8 mouse cellular contexts compared by ENCODE assay signal in genomic region chr7:29519211-29519550, GRCm38 (mm10). TPM values are rescaled to one million over a fixed set of nuclear protein-coding genes. Genes with fewer than 3 reads are reported as not detected.
A peak's percentile ranks its signal among the peaks of the same experiment; 100 is the strongest.
DNase-seq lines count a peak whose midpoint lies in the region; ATAC-seq and TF ChIP-seq lines count a peak whose summit lies in the region.

No protein-coding gene starts in this region.

- H3K9ac ChIP-seq in kidney, embryonic 15.5 days = peak overlapping the region; percentile 57
- peak overlapping the region; percentile 73 for H3K9ac ChIP-seq in lung, postnatal 0 days (replicated peaks; ENCODE audit: low read depth)

- H3K9me3 ChIP-seq in kidney, embryonic 15.5 days (replicated peaks) = no peaks in the 10 kb centered on the region
- H3K9me3 ChIP-seq in hindbrain, embryonic 10.5 days = no peaks in the 10 kb centered on the region
- no peaks in the 10 kb centered on the region for H3K9me3 ChIP-seq in lung, postnatal 0 days (ENCODE audit: low read length)

- peaks cover 27% of the 10 kb centered on the region for H3K4me1 ChIP-seq in kidney, embryonic 15.5 days
- H3K4me1 ChIP-seq in bone marrow macrophage, adult 2 months (ENCODE audit: control insufficient read depth, insufficient read depth, low read length) = peaks cover 9% of the 10 kb centered on the region
- peaks cover 31% of the 10 kb centered on the region for H3K4me1 ChIP-seq in hindbrain, embryonic 10.5 days (replicated peaks)
- H3K4me1 ChIP-seq in lung, postnatal 0 days (ENCODE audit: insufficient read depth, low read depth, low read length) = peaks cover 15% of the 10 kb centered on the region; the same call in 1 of the 2 replicates

- TF ChIP-seq POLR2A in bone marrow macrophage, adult 2 months (IDR thresholded peaks at IDR 0.05; ENCODE audit: borderline replicate concordance, low read depth, low read length) = no peak

- H3K27me3 ChIP-seq in kidney, embryonic 15.5 days = no peaks in the 10 kb centered on the region
- H3K27me3 ChIP-seq in hindbrain, embryonic 10.5 days (ENCODE audit: insufficient read depth, poor library complexity, severe bottlenecking) = peaks cover 6% of the 10 kb centered on the region; the same call in 1 of the 2 replicates
- no peaks in the 10 kb centered on the region for H3K27me3 ChIP-seq in lung, postnatal 0 days (replicated peaks; ENCODE audit: insufficient read depth, low read length)

- peak overlapping the region; percentile 78 for H3K27ac ChIP-seq in kidney, embryonic 15.5 days
- H3K27ac ChIP-seq in bone marrow macrophage, adult 2 months (ENCODE audit: insufficient read depth, low read depth, low read length) = no peak overlapping the region
- H3K27ac ChIP-seq in hindbrain, embryonic 10.5 days = peak overlapping the region; percentile 90
- H3K27ac ChIP-seq in lung, postnatal 0 days (ENCODE audit: low read length) = peak overlapping the region; percentile 81

- no peaks in the 10 kb centered on the region for H3K36me3 ChIP-seq in kidney, embryonic 15.5 days
- no peaks in the 10 kb centered on the region for H3K36me3 ChIP-seq in hindbrain, embryonic 10.5 days
- H3K36me3 ChIP-seq in lung, postnatal 0 days (ENCODE audit: insufficient read depth, low read length) = no peaks in the 10 kb centered on the region

- peak overlapping the region; percentile 91 for H3K4me2 ChIP-seq in kidney, embryonic 15.5 days
- peak overlapping the region; percentile 94 for H3K4me2 ChIP-seq in lung, postnatal 0 days (replicated peaks; ENCODE audit: low read depth, low read length)

- TF ChIP-seq EP300 in lung, postnatal 0 days (IDR thresholded peaks at IDR 0.05) = no peak

- no peak for DNase-seq in kidney, adult 11 months
- no peak for DNase-seq in hindbrain, embryonic 10.5 days (ENCODE audit: low spot score)
- peak; percentile 44 for DNase-seq in lung, postnatal 0 days (ENCODE audit: low spot score)
- no peak for DNase-seq in adrenal gland, postnatal 10 days
- no peak for DNase-seq in left cerebral cortex, postnatal 4 days

- H3K4me3 ChIP-seq in kidney, embryonic 15.5 days (replicated peaks) = peak overlapping the region; percentile 63
- peak overlapping the region; percentile 96 for H3K4me3 ChIP-seq in bone marrow macrophage, adult 2 months (ENCODE audit: insufficient read depth, low read length)
- H3K4me3 ChIP-seq in hindbrain, embryonic 10.5 days = peak overlapping the region; percentile 85
- H3K4me3 ChIP-seq in lung, postnatal 0 days (ENCODE audit: low read depth, low read length) = peak overlapping the region; percentile 87

- intact Hi-C loops in left cerebral cortex, postnatal 4 days (cut with DNase I) = no loop called here

- under 1% methylated on average over 19 of the region's 19 CpGs for WGBS in kidney, embryonic 15.5 days
- WGBS in hindbrain, embryonic 10.5 days = 0% methylated on average over 19 of the region's 19 CpGs
- WGBS in lung, postnatal 0 days = 3% methylated on average over 19 of the region's 19 CpGs

- TF ChIP-seq CTCF in bone marrow macrophage, adult 2 months (IDR thresholded peaks at IDR 0.05; ENCODE audit: low read depth, low read length) = no peak
- no peak for TF ChIP-seq CTCF in lung, postnatal 0 days (IDR thresholded peaks at IDR 0.05)

- ATAC-seq in kidney, embryonic 15.5 days (replicated peaks; ENCODE audit: low FRiP score) = peak; percentile 24
- peak; percentile 10; the same call in 1 of the 2 replicates for ATAC-seq in lung, postnatal 0 days
- ATAC-seq in cerebellum, adult (ENCODE audit: insufficient number of reproducible peaks, low FRiP score, low TSS enrichment) = no peak; the same call in 1 of the 2 replicates

RNA-seq across cellular contexts. Expression of gene Sipa1l3, which starts 0.7 kb away (rescaled TPM):
- polyA plus RNA-seq in kidney, embryonic 15.5 days (2015; fragmentation: Nextera tagmentation; extraction: Ambion mirVana) = 14.4 and 14.5 TPM in 2 replicates
- polyA plus RNA-seq in bone marrow macrophage, adult 2 months (2012; ENCODE audit: insufficient read depth, insufficient read length, missing spikeins) = 14.7 and 23.4 TPM in 2 replicates
- polyA plus RNA-seq in hindbrain, embryonic 10.5 days (2016; fragmentation: Nextera tagmentation; extraction: Ambion mirVana) = 8.1 and 9.7 TPM in 2 replicates
- 17.7 and 18.5 TPM in 2 replicates for polyA plus RNA-seq in lung, postnatal 0 days (2015; fragmentation: Nextera tagmentation; extraction: Ambion mirVana)
- 10 to 100 TPM; 26.9 to 47.2 TPM for total RNA-seq in adrenal gland, postnatal 10 days (2021)
- 10 to 100 TPM; 58.2 to 58.4 TPM for total RNA-seq in left cerebral cortex, postnatal 4 days (2021)
